Mouse (Mus musculus) brain, embryonic 14.5 days (tissue): ENCODE results near the gene Etv1.

Experiments used
- CTCF ChIP-seq: fragments of 200-500 bp; IDR thresholded peaks from 2 replicates; pipeline ENCODE4 v1.5.1; 2012; ENCODE audit warnings: inconsistent platforms, mild to moderate bottlenecking, moderate library complexity, borderline replicate concordance; ENCODE audit not compliant: insufficient read depth, insufficient read length; ENCODE audit errors: extremely low read depth
- POLR2A ChIP-seq: fragments of 200-500 bp; IDR thresholded peaks from 2 replicates; pipeline ENCODE4 v1.6.1; 2012; ENCODE audit warnings: mild to moderate bottlenecking, inconsistent platforms, borderline replicate concordance; ENCODE audit not compliant: poor library complexity, insufficient read depth, insufficient read length, severe bottlenecking; ENCODE audit errors: extremely low read depth

DNA sequence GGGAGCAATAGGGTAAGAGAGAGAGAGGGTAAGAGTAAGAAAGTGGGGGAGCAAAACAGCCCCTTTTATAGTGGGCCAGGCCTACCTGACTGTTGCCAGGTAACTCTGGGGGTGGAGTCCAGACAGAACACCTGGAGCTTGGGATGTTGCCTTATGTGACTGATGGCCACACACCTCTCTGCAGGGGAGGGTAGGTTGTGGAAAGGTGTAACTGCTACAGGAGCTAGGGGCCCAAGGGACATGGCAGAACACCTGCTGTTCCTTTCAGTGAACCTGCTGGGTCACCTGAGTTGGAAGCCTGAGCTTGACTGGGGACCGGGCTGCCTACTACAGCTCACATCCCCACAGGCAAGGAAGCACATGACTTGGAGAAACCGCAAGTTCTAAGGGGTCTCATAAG is 48.4 kb upstream of the Etv1 start:
- no peak for TF ChIP-seq POLR2A
- TF ChIP-seq CTCF = no peak
